Comparison of ENCODE assay signal across 20 mouse cellular contexts in genomic region chr16:94693687-94694305, GRCm38 (mm10).
DNase-seq lines count a peak whose midpoint lies in the region; ATAC-seq and TF ChIP-seq lines count a peak whose summit lies in the region.
"Had no signal": no experiment of that assay in that cellular context is flagged by ENCODE, and none has a peak within 500 bp of the region (broad histone marks: within the 10 kb centered on the region; RNA-seq: fewer than 3 reads in every experiment).

No protein-coding gene starts in this region.

- peak; percentile 81 for ATAC-seq in liver, postnatal 0 days
- no peak for ATAC-seq in liver, embryonic 12.5 days
- ATAC-seq in intestine, embryonic 16.5 days: peak; percentile 68
- ATAC-seq in activated CD4-positive, CD25-positive, alpha-beta regulatory T cell, adult 4 months: no peak
- ATAC-seq: forebrain, embryonic 14.5 days; hindbrain, embryonic 16.5 days; inflammation-experienced regulatory T-cells, adult 6 months had no signal

- no peaks in the 10 kb centered on the region; the same call in 1 of the 2 replicates for H3K9me3 ChIP-seq in liver, postnatal 0 days (ENCODE audit: low read length)
- no peaks in the 10 kb centered on the region for H3K9me3 ChIP-seq in liver, embryonic 12.5 days (replicated peaks)
- H3K9me3 ChIP-seq in intestine, embryonic 16.5 days (ENCODE audit: control insufficient read depth, low read length): no peaks in the 10 kb centered on the region
- H3K9me3 ChIP-seq: embryonic facial prominence, embryonic 15.5 days; forebrain, embryonic 10.5 days; heart, embryonic 12.5 days; hindbrain, embryonic 10.5 days had no signal

- no peak for TF ChIP-seq EP300 in liver, postnatal 0 days (IDR thresholded peaks at IDR 0.05; ENCODE audit: low read depth)

- DNase-seq in kidney, adult 2 months: peak; percentile 21
- DNase-seq in kidney, adult 8-10 months: no peak
- no peak for DNase-seq in liver, postnatal 0 days
- DNase-seq in embryo, embryonic 11 days: no peak
- DNase-seq: adrenal gland, postnatal 25 days; cerebellum, adult 2 months; cerebellum, postnatal 10 days; gastrocnemius, adult 2 months; gastrocnemius, postnatal 25 days had no signal

- no peak for TF ChIP-seq POLR2A in kidney, adult 2 months (IDR thresholded peaks at IDR 0.05; ENCODE audit: low read depth, low read length)

- H3K36me3 ChIP-seq in kidney, adult 2 months (ENCODE audit: control insufficient read depth, insufficient read depth, low read length): peaks cover 5% of the 10 kb centered on the region; the same call in 1 of the 2 replicates
- peaks cover 52% of the 10 kb centered on the region for H3K36me3 ChIP-seq in liver, postnatal 0 days (replicated peaks; ENCODE audit: insufficient read depth, low read length)
- H3K36me3 ChIP-seq in liver, embryonic 12.5 days: peaks cover 70% of the 10 kb centered on the region
- peaks cover 9% of the 10 kb centered on the region for H3K36me3 ChIP-seq in intestine, embryonic 16.5 days (ENCODE audit: control insufficient read depth, insufficient read depth, low read length)

- H3K4me1 ChIP-seq in kidney, adult 2 months (ENCODE audit: control insufficient read depth, insufficient read depth, low read length): 0 out of 2 replicates have a peak, but pooled peaks cover 3% of the 10 kb centered on the region
- peaks cover 5% of the 10 kb centered on the region for H3K4me1 ChIP-seq in liver, postnatal 0 days (ENCODE audit: insufficient read depth)
- H3K4me1 ChIP-seq in liver, embryonic 12.5 days: peaks cover 28% of the 10 kb centered on the region
- H3K4me1 ChIP-seq in intestine, embryonic 16.5 days (ENCODE audit: control insufficient read depth, insufficient read depth, low read length): peaks cover 3% of the 10 kb centered on the region
- H3K4me1 ChIP-seq: embryonic facial prominence, embryonic 15.5 days; forebrain, embryonic 10.5 days; heart, embryonic 12.5 days; hindbrain, embryonic 10.5 days had no signal

- H3K4me2 ChIP-seq in liver, postnatal 0 days (ENCODE audit: low read depth, low read length): no peak overlapping the region
- H3K4me2 ChIP-seq in liver, embryonic 12.5 days: no peak overlapping the region
- no peak overlapping the region for H3K4me2 ChIP-seq in intestine, embryonic 16.5 days (ENCODE audit: low read depth, low read length)
- H3K4me2 ChIP-seq: embryonic facial prominence, embryonic 15.5 days; heart, embryonic 12.5 days had no signal

- H3K27ac ChIP-seq in kidney, adult 2 months (ENCODE audit: insufficient read depth, low read depth, low read length): no peak overlapping the region
- H3K27ac ChIP-seq in liver, postnatal 0 days (ENCODE audit: low read depth): peak overlapping the region; percentile 89
- no peak overlapping the region for H3K27ac ChIP-seq in liver, embryonic 12.5 days
- no peak overlapping the region for H3K27ac ChIP-seq in intestine, embryonic 16.5 days (ENCODE audit: low read length)
- H3K27ac ChIP-seq: embryonic facial prominence, embryonic 15.5 days; forebrain, embryonic 10.5 days; gastrocnemius, adult 2 months; hindbrain, embryonic 10.5 days had no signal

- no peaks in the 10 kb centered on the region for H3K27me3 ChIP-seq in kidney, adult 2 months (replicated peaks; ENCODE audit: control insufficient read depth, insufficient read depth, low read length)
- H3K27me3 ChIP-seq in liver, postnatal 0 days (ENCODE audit: insufficient read depth, low read length): no peaks in the 10 kb centered on the region
- no peaks in the 10 kb centered on the region for H3K27me3 ChIP-seq in liver, embryonic 12.5 days (replicated peaks)
- no peaks in the 10 kb centered on the region for H3K27me3 ChIP-seq in intestine, embryonic 16.5 days (replicated peaks; ENCODE audit: control insufficient read depth, insufficient read depth, low read length)
- H3K27me3 ChIP-seq: embryonic facial prominence, embryonic 15.5 days; heart, embryonic 12.5 days had no signal

- WGBS in kidney, adult 2 months: 28% methylated on average over 4 of the region's 4 CpGs
- WGBS in liver, postnatal 0 days (ENCODE audit: insufficient replicate concordance): 63% methylated on average over 4 of the region's 4 CpGs
- WGBS in liver, embryonic 12.5 days (ENCODE audit: insufficient replicate concordance): 79% methylated on average over 4 of the region's 4 CpGs
- 42% methylated on average over 4 of the region's 4 CpGs for WGBS in intestine, embryonic 16.5 days

- H3K4me3 ChIP-seq in kidney, adult 2 months (ENCODE audit: insufficient read depth, low read depth, low read length): no peak overlapping the region
- H3K4me3 ChIP-seq in liver, postnatal 0 days (ENCODE audit: low read depth, low read length): no peak overlapping the region
- no peak overlapping the region for H3K4me3 ChIP-seq in liver, embryonic 12.5 days
- H3K4me3 ChIP-seq in intestine, embryonic 16.5 days (ENCODE audit: low read length): no peak overlapping the region
- H3K4me3 ChIP-seq: embryonic facial prominence, embryonic 15.5 days; erythroblast, embryonic 14.5 days; forebrain, embryonic 10.5 days; gastrocnemius, adult 2 months; heart, embryonic 12.5 days; hindbrain, embryonic 10.5 days had no signal

- TF ChIP-seq CTCF in kidney, adult 2 months (conservative IDR thresholded peaks at IDR 0.05; ENCODE audit: insufficient read depth, insufficient read length, low read depth, low read length): no peak
- no peak for TF ChIP-seq CTCF in liver, postnatal 0 days (IDR thresholded peaks at IDR 0.05; ENCODE audit: low read depth)

- 0 out of 2 replicates have a peak overlapping the region, but pooled peaks have one; percentile 4 for H3K9ac ChIP-seq in liver, postnatal 0 days (replicated peaks)
- no peak overlapping the region for H3K9ac ChIP-seq in liver, embryonic 12.5 days
- H3K9ac ChIP-seq in intestine, embryonic 16.5 days (ENCODE audit: low read depth, low read length): no peak overlapping the region
- H3K9ac ChIP-seq: embryonic facial prominence, embryonic 15.5 days; heart, embryonic 12.5 days had no signal

Comparison
In these comparisons a context has a peak if more than half of its experiments do, and no peak if none do; other contexts are left out.
1. ATAC-seq: peak in liver, postnatal 0 days (single experiment) and intestine, embryonic 16.5 days (single experiment); none in liver, embryonic 12.5 days (single experiment) and activated CD4-positive, CD25-positive, alpha-beta regulatory T cell, adult 4 months (single experiment).